Mouse (Mus musculus) midbrain, embryonic 13.5 days (tissue): ENCODE data around the gene Hsd11b1. TPM values are rescaled to one million over a fixed set of nuclear protein-coding genes. Genes with fewer than 3 reads are reported as not detected.

ENCODE experiments used
- ATAC-seq: fragments of 200-750 bp; cut with Nextera tagmentation; 2 replicates; pipeline ENCODE4 v1.8.0; 2017; ENCODE audit warnings: mild to moderate bottlenecking, moderate TSS enrichment, moderate library complexity
- H3K27ac ChIP-seq: fragments of 300-500 bp; sonication (generic); 2 replicates; pipeline ENCODE4 v1.5.1; 2015; ENCODE audit warnings: inconsistent platforms, mild to moderate bottlenecking, moderate library complexity
- H3K27me3 ChIP-seq: fragments of 300-500 bp; sonication (generic); 2 replicates; pipeline ENCODE4 v1.6.1; 2015; ENCODE audit warnings: mild to moderate bottlenecking, inconsistent platforms
- H3K36me3 ChIP-seq: fragments of 300-500 bp; sonication (generic); 2 replicates; pipeline ENCODE4 v1.6.1; 2015; ENCODE audit warnings: mild to moderate bottlenecking, inconsistent platforms
- H3K4me1 ChIP-seq: fragments of 300-500 bp; sonication (generic); replicated peaks from 2 replicates; pipeline ENCODE4 v1.6.1; 2015; ENCODE audit warnings: inconsistent platforms
- H3K4me2 ChIP-seq: fragments of 300-500 bp; sonication (generic); replicated peaks from 2 replicates; pipeline ENCODE4 v1.6.1; 2015; ENCODE audit warnings: moderate library complexity, mild to moderate bottlenecking, inconsistent platforms
- H3K4me3 ChIP-seq: fragments of 300-500 bp; sonication (generic); replicated peaks from 2 replicates; pipeline ENCODE4 v1.5.1; 2015; ENCODE audit warnings: mild to moderate bottlenecking, inconsistent platforms
- H3K9ac ChIP-seq: fragments of 300-500 bp; sonication (generic); replicated peaks from 2 replicates; pipeline ENCODE4 v1.6.1; 2015; ENCODE audit warnings: mild to moderate bottlenecking, inconsistent platforms
- H3K9me3 ChIP-seq: fragments of 300-500 bp; sonication (generic); 2 replicates; pipeline ENCODE4 v1.6.1; 2016; ENCODE audit warnings: mild to moderate bottlenecking, inconsistent platforms
- WGBS: fragments of 180-500 bp; shearing (Covaris S2); methylation state at CpG from one replicate; pipeline ENCODE4 v1.1.7; 2015; 5-methylcytosine and 5-hydroxymethylcytosine counted together
- polyA plus RNA-seq: library from polyadenylated mRNA; unstranded; fragments of >200 nt; fragmentation: Nextera tagmentation; extraction: Ambion mirVana; gene quantifications from 2 replicates; pipeline ENCODE4 v1.2.1, GENCODE M21; 2015

The Hsd11b1 gene
- polyA plus RNA-seq, 1 experiment from 2014 or later, result not detected

DNA sequence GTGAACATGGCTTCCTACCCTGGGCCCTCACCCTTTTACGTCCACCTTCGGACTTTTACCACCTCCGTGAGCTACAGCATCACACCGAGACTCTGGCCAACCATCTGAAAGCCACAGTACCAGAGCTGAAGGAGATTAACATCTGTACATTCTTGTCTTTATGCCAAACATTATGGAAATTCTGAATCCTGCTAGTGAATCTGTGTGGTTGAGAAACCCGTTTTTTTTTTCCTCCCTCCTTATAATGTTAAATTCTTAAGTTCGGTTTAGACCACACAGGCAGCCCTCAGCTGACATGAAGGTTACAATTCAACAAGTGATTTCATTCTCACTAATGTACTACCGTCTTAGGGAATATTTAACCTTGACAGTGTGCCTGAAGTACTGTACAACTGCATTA lies 28.9 kb downstream of the Hsd11b1 start:
- Histone ChIP-seq H3K4me2 (no peak overlapping the region), H3K9me3 (no peaks in the 10 kb centered on the region), H3K36me3 (no peaks in the 10 kb centered on the region), H3K4me3 (no peak overlapping the region), H3K9ac (no peak overlapping the region), H3K4me1 (no peaks in the 10 kb centered on the region), H3K27me3 (no peaks in the 10 kb centered on the region), H3K27ac (no peak overlapping the region)
- WGBS, result 93% methylated on average over 7 of the region's 7 CpGs
- ATAC-seq, result no peak

DNA sequence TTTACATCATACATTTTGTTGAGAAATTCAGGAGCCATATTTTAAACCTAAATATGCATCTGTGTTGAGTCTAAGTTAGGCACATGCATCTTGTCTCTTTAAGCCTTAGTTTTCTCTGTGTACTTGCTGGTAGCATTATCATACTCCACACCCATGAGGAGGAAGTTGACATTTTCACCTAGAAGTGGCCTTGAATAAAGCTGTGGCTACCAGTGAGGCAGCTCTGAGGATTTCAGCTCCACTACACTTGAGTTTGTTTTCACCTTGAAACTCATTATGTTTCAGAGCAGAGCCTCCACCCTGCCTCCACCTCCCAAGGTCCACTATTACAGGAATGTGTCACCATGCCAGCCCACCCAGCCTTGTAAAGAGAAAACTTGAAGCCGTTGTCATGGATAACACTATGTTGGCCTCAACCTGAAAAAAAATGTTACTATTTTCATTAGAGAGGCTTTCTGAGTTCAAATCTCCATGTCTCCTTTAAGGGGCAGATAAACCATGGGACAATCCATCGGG lies 29.7 kb downstream of the Hsd11b1 start:
- no peak overlapping the region for H3K27ac ChIP-seq
- H3K4me1 ChIP-seq, result no peaks in the 10 kb centered on the region
- 88% methylated on average over 2 of the region's 2 CpGs for WGBS
- H3K4me2 ChIP-seq, result no peak overlapping the region
- no peaks in the 10 kb centered on the region for H3K9me3 ChIP-seq
- no peak overlapping the region for H3K9ac ChIP-seq
- no peaks in the 10 kb centered on the region for H3K36me3 ChIP-seq
- no peak overlapping the region for H3K4me3 ChIP-seq
- H3K27me3 ChIP-seq, result no peaks in the 10 kb centered on the region
- no peak for ATAC-seq

DNA sequence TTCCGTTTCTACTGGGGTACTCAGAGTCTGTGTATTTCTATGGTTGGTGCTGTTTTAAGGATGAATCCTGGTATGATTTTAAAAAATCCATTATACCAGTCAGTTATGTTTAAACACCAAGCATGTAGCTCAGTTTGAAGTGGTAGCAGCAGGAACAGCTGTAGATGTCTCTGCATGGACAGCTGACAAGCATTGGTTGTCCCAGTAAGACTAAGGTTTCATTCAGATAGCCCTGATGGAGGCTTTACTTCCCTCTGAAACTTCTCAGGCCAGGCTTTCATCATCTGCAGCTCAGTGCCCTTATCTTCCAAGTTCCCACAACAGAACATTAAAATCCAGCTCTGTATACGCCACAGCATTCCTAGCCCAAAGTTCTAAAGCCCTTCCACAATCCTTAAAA lies 31.1 kb downstream of the Hsd11b1 start:
- H3K4me1 ChIP-seq, result no peaks in the 10 kb centered on the region
- H3K4me3 ChIP-seq, result no peak overlapping the region
- 90% methylated on average over 2 of the region's 2 CpGs for WGBS
- no peaks in the 10 kb centered on the region for H3K9me3 ChIP-seq
- H3K27me3 ChIP-seq, result no peaks in the 10 kb centered on the region
- no peak overlapping the region for H3K4me2 ChIP-seq
- no peak overlapping the region for H3K9ac ChIP-seq
- no peak overlapping the region for H3K27ac ChIP-seq
- no peaks in the 10 kb centered on the region for H3K36me3 ChIP-seq
- ATAC-seq, result no peak

DNA sequence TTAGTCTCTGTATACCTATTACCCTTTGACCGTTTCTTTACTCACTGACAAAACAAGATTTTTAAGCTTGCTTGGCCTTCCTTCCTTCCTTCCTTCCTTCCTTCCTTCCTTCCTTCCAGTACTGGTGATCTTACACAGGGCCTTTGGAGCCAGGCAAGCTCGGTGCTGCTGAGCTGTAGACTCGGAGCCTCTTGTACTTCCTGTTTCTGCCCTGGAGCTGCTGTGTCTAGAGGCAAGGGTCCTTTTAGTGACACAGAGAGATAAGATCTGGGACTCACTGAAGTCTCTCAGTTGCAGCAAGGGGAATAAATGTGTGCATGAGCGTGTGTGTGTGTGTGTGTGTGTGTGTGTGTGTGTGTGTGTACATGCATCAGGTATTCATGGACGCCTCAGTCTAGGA lies 32.9 kb downstream of the Hsd11b1 start:
- H3K4me1 ChIP-seq, result no peaks in the 10 kb centered on the region
- H3K27ac ChIP-seq, result no peak overlapping the region
- H3K36me3 ChIP-seq, result no peaks in the 10 kb centered on the region
- no peaks in the 10 kb centered on the region for H3K27me3 ChIP-seq
- no peaks in the 10 kb centered on the region for H3K9me3 ChIP-seq
- no peak overlapping the region for H3K9ac ChIP-seq
- H3K4me3 ChIP-seq, result no peak overlapping the region
- no peak overlapping the region for H3K4me2 ChIP-seq
- 82% methylated on average over 5 of the region's 5 CpGs for WGBS
- ATAC-seq, result no peak

DNA sequence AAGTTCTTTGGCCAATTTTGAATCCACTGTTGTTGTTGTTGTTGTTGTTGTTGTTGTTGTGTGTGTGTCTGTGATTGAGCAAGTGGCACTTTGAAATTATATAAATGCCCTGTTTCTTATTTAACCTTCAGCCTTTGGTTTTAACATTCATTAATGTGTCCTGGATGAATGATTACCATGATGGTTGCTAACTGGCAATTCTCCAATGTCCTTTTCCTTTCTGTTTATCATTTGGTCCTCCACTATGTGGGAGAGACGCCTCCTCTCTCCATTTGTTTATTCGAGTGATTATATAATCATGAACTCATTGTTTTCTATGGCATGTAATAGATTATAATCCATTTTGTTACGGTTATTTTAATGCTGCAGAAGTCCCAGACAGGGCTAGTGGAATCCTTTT lies 33.3 kb downstream of the Hsd11b1 start:
- WGBS, result 77% methylated on average over 3 of the region's 3 CpGs
- Histone ChIP-seq H3K4me3 (no peak overlapping the region), H3K9ac (no peak overlapping the region), H3K4me1 (no peaks in the 10 kb centered on the region), H3K36me3 (no peaks in the 10 kb centered on the region), H3K27ac (no peak overlapping the region), H3K9me3 (no peaks in the 10 kb centered on the region), H3K27me3 (no peaks in the 10 kb centered on the region), H3K4me2 (no peak overlapping the region)
- no peak for ATAC-seq

DNA sequence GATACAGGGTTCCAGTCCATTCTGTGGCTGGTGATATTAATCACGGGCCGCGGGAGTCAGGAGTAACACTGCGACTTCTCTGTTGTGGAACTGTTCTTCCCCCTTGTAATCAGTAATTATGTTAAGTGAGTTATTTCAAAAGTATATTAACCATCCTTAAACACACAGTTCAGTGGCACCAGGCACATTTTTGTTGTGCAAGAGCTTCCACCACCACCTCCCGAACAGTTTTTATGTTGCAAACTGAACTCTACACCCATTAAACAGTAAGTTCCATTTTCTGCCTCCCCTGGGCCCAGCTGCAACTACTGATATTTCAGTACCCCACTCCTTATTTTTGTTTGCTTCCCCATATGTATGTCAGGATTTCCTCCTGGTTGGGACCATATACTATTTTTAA lies 34.3 kb downstream of the Hsd11b1 start:
- ATAC-seq, result no peak
- no peak overlapping the region for H3K4me3 ChIP-seq
- no peaks in the 10 kb centered on the region for H3K4me1 ChIP-seq
- 97% methylated on average over 5 of the region's 5 CpGs for WGBS
- H3K4me2 ChIP-seq, result no peak overlapping the region
- no peak overlapping the region for H3K27ac ChIP-seq
- H3K36me3 ChIP-seq, result no peaks in the 10 kb centered on the region
- H3K9ac ChIP-seq, result no peak overlapping the region
- H3K27me3 ChIP-seq, result no peaks in the 10 kb centered on the region
- no peaks in the 10 kb centered on the region for H3K9me3 ChIP-seq

DNA sequence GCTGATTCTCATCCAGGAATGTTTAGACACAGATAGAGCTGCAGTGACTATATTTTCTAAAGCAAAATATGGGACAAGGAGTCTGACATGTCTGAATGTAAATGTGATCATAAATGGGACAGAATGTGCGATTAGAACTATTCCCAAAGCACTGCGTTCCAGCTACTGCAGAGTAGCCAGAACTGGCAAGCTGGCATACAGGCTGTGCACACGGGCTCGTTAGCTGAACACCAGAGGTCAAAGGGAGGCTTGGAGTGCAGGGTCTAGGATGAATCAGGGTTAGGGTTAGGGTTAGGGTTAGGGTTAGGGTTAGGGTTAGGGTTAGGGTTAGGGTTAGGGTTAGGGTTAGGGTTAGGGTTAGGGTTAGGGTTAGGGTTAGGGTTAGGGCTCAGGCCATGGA lies 36.3 kb downstream of the Hsd11b1 start:
- Histone ChIP-seq H3K36me3 (no peaks in the 10 kb centered on the region), H3K9ac (no peak overlapping the region), H3K9me3 (no peaks in the 10 kb centered on the region), H3K4me2 (no peak overlapping the region), H3K27me3 (no peaks in the 10 kb centered on the region), H3K27ac (0 out of 2 replicates have a peak overlapping the region, but pooled peaks have one; percentile 17), H3K4me1 (no peaks in the 10 kb centered on the region), H3K4me3 (no peak overlapping the region)
- ATAC-seq, result no peak
- 78% methylated on average over 4 of the region's 4 CpGs for WGBS

DNA sequence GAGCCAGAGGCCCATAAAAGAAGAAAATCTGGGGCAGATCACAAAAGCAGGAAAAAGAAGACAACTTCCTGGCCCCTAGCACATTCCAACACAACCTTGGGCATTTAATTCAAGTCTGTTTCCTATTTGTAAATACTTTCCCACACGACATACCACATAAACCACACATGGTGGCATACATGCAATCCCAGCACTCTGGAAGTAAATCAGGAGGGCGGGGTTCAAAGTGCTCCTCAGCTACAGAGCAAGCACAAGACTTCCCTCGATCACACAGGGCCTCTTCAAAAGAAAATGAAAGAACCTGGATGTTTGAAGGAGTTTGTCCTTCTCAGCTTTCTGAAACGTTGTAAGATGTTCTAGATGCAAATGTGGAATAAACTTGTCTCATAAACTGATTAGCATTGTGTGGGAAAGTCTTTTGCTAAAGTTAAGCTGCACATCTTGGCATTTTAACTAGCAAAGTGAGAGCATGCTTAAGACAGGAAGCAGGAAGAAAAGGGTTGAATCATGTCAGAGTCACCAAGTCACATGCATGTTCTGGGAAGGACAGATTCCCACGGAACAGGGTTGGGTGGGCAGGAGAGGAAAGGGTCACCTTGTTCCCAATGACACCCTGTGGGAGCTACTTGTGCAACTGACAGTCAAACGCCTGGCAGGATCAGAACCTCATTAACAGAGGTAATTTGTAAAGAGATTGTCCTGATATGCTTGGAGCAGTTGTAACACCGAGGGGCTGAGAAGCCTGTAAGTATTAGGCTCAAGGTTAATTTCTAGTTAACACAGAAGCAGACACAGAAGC lies 37.0 kb downstream of the Hsd11b1 start:
- H3K4me1 ChIP-seq, result no peaks in the 10 kb centered on the region
- H3K9me3 ChIP-seq, result no peaks in the 10 kb centered on the region
- H3K27ac ChIP-seq, result peak overlapping the region; percentile 17; the same call in 1 of the 2 replicates
- no peaks in the 10 kb centered on the region for H3K27me3 ChIP-seq
- no peak overlapping the region for H3K4me2 ChIP-seq
- H3K36me3 ChIP-seq, result no peaks in the 10 kb centered on the region
- no peak overlapping the region for H3K9ac ChIP-seq
- no peak overlapping the region for H3K4me3 ChIP-seq
- ATAC-seq, result no peak
- WGBS, result 55% methylated on average over 7 of the region's 7 CpGs

DNA sequence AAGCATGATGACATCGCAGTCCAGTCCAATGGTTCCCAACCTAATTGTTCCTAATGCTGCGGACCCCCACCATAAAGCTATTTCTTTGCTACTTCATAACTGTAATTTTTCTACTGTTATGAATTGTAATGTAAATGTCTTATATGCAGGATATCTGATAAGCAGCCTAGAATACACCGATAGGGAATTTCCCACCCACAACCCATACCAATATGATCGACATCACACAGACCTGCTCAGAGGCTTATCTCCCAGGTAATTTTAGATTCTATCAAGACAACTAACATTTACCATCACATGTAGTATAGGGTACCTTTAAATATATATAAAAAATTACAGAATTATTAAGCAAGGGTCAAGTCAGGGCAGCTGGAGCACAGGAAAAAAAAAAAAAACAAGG lies 37.8 kb downstream of the Hsd11b1 start:
- ATAC-seq, result no peak
- Histone ChIP-seq H3K36me3 (no peaks in the 10 kb centered on the region), H3K9ac (no peak overlapping the region), H3K4me3 (no peak overlapping the region), H3K4me1 (no peaks in the 10 kb centered on the region), H3K4me2 (no peak overlapping the region), H3K27me3 (no peaks in the 10 kb centered on the region), H3K9me3 (no peaks in the 10 kb centered on the region), H3K27ac (no peak overlapping the region)
- 95% methylated on average over 4 of the region's 4 CpGs for WGBS

DNA sequence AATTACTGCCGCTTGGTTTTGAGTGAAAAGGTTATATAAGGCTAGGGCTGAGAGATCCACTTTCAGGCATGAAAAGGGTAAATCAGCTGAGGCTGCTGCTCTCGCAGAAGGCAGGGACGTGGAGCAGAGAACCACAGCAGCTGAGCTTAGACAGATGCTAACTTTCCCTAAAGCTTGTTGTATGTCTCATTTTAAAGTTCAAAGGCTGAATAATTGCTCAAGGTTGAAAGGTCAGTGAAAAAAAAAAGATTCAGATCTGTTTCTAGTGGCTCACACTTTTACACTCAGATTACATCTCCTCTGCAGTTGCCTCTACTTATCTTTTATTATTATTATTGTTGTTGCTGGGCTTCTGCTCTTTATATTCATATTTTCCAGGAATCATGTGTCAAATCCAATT lies 38.3 kb downstream of the Hsd11b1 start:
- Histone ChIP-seq H3K36me3 (no peaks in the 10 kb centered on the region), H3K27ac (no peak overlapping the region), H3K27me3 (no peaks in the 10 kb centered on the region), H3K4me3 (no peak overlapping the region), H3K4me2 (no peak overlapping the region), H3K9me3 (no peaks in the 10 kb centered on the region), H3K4me1 (no peaks in the 10 kb centered on the region), H3K9ac (no peak overlapping the region)
- WGBS, result 24% methylated on average over 3 of the region's 3 CpGs
- no peak for ATAC-seq

DNA sequence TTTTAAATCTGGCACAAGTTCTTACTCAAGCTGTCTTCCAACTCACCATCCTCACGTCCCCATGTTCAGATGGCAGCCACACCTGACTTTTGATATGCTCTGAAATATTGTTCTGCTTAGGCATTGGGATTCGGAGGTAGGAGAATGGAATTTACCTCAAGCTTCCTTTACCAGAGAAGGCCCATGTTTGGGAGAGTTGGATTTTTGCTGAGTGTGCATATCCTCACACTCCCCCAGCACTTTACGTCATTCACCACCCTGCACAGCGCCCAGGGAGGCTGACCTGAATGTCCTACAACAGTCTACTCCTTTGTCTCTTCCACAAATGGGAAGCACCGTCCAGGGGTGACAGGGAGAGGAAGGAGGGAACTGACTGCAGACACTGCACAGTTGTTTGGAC lies 43.5 kb downstream of the Hsd11b1 start:
- Histone ChIP-seq H3K27me3 (no peaks in the 10 kb centered on the region), H3K36me3 (no peaks in the 10 kb centered on the region), H3K4me2 (no peak overlapping the region), H3K4me1 (no peaks in the 10 kb centered on the region), H3K9me3 (no peaks in the 10 kb centered on the region), H3K9ac (no peak overlapping the region), H3K27ac (no peak overlapping the region), H3K4me3 (no peak overlapping the region)
- no peak for ATAC-seq
- 72% methylated on average over 5 of the region's 5 CpGs for WGBS

DNA sequence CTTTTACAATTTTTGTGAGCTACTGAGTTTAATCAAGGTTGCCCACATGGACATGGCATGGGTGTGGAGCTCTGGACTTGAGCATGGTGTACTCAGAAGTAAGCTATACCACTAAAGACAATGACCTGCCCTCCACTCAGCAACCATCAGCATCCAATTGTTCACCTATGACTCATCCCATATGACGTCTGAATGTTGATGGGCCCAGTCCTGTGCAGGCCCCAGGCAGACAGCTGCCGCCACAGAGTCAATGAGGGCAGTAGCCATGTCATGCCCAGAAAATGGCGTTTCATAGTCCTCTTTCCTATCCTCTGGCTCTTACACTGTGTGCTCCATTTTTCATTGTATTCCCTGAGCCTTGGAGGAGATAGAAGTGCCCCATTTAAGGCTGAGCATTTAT lies 47.9 kb downstream of the Hsd11b1 start:
- Histone ChIP-seq H3K4me3 (no peak overlapping the region), H3K27me3 (no peaks in the 10 kb centered on the region), H3K36me3 (no peaks in the 10 kb centered on the region), H3K4me1 (no peaks in the 10 kb centered on the region), H3K27ac (no peak overlapping the region), H3K9me3 (no peaks in the 10 kb centered on the region), H3K9ac (no peak overlapping the region), H3K4me2 (no peak overlapping the region)
- ATAC-seq, result no peak
- 74% methylated on average over 3 of the region's 3 CpGs for WGBS

DNA sequence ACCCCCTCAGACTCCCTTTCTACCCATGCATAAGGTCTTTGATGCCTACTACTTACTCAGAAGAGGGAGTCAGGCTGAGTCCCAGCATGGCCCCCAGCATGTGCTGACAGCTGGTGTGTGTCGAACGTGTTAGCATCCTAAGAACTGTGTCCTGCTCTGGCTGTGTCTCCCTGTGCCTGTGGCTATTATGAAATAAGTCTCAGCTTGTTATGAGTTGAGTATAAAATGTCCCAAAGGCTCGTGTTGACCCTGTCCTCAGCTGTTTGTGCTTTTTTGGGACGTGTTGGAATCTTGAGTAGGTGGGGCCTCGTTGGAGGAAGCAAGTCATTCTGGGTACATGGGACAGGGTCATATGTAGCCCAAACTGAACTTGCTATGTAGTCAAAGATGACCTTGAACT lies 49.8 kb downstream of the Hsd11b1 start:
- ATAC-seq, result no peak
- H3K9me3 ChIP-seq, result no peaks in the 10 kb centered on the region
- H3K9ac ChIP-seq, result no peak overlapping the region
- H3K36me3 ChIP-seq, result no peaks in the 10 kb centered on the region
- 81% methylated on average over 5 of the region's 5 CpGs for WGBS
- H3K4me3 ChIP-seq, result no peak overlapping the region
- H3K27me3 ChIP-seq, result no peaks in the 10 kb centered on the region
- H3K27ac ChIP-seq, result no peak overlapping the region
- no peak overlapping the region for H3K4me2 ChIP-seq
- H3K4me1 ChIP-seq, result no peaks in the 10 kb centered on the region
